Mouse (Mus musculus): ENCODE measurements around the gene Fgd5.

GRCm38 (mm10) chr6:92004806-92005205 is 26.1 kb downstream of the Fgd5 start:
- TF ChIP-seq CTCF (IDR thresholded peaks at IDR 0.05; ENCODE audit: low read depth, low read length) = no peak
- TF ChIP-seq POLR2A (IDR thresholded peaks at IDR 0.05; ENCODE audit: insufficient read depth, low read length) = no peak
- TF ChIP-seq EP300 (IDR thresholded peaks at IDR 0.05; ENCODE audit: insufficient read depth, low read depth, low read length) = no peak
